Mouse (Mus musculus) midbrain, embryonic 10.5 days (tissue): ENCODE measurements around the gene Ache. TPM values are rescaled to one million over a fixed set of nuclear protein-coding genes. Genes with fewer than 3 reads are reported as not detected.
A peak's percentile ranks its signal among the peaks of the same experiment; 100 is the strongest.

Experiments
- DNase-seq: peaks from one replicate; pipeline ENCODE4 v3.0.0-alpha.2; 2017; ENCODE audit warnings: low spot score
- H3K27ac ChIP-seq: fragments of 300-500 bp; sonication (generic); replicated peaks from 2 replicates; pipeline ENCODE4 v1.5.1; 2016; ENCODE audit warnings: mild to moderate bottlenecking
- H3K27me3 ChIP-seq: fragments of 300-500 bp; sonication (generic); 2 replicates; pipeline ENCODE4 v1.6.1; 2016; ENCODE audit warnings: low read depth, mild to moderate bottlenecking; ENCODE audit not compliant: poor library complexity, severe bottlenecking
- H3K36me3 ChIP-seq: fragments of 300-500 bp; sonication (generic); 2 replicates; pipeline ENCODE4 v1.6.1; 2016; ENCODE audit warnings: mild to moderate bottlenecking, moderate library complexity
- H3K4me1 ChIP-seq: fragments of 300-500 bp; sonication (generic); 2 replicates; pipeline ENCODE4 v1.6.1; 2016
- H3K4me3 ChIP-seq: fragments of 300-500 bp; sonication (generic); 2 replicates; pipeline ENCODE4 v1.5.1; 2016; ENCODE audit warnings: mild to moderate bottlenecking, moderate library complexity
- H3K9me3 ChIP-seq: fragments of 300-500 bp; sonication (generic); replicated peaks from 2 replicates; pipeline ENCODE4 v1.6.1; 2016; ENCODE audit warnings: mild to moderate bottlenecking
- WGBS: fragments of 180-500 bp; shearing (Covaris S2); methylation state at CpG from one replicate; pipeline ENCODE4 v1.1.7; 2016; 5-methylcytosine and 5-hydroxymethylcytosine counted together
- polyA plus RNA-seq: library from polyadenylated mRNA; unstranded; fragments of >200 nt; fragmentation: Nextera tagmentation; extraction: Ambion mirVana; gene quantifications from 2 replicates; pipeline ENCODE4 v1.2.1, GENCODE M21; 2016

The Ache gene
- polyA plus RNA-seq, 1 experiment from 2014 or later, result 3.4 TPM

DNA sequence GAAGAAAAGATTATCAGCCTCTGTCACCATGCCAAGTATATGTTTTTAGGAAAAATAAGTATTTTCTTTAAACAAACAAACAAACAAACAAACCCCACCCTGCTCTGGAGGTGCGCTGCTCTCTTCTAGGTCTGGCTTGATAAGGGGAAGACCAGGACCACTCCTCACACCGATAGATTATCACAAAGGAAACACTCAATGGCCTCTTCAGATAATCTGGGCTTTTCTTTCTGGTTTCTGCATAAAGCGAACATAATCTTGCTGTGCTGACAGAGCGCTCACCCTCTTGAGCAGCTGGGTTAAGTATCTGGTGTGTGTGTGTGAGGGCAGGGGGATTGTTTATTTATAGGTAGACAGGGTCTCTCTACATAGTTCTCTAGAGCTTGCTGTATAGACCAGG is 16.3 kb downstream of the Ache start:
- no peak overlapping the region for H3K27ac ChIP-seq
- peaks cover 78% of the 10 kb centered on the region for H3K36me3 ChIP-seq
- peaks cover 41% of the 10 kb centered on the region for H3K4me1 ChIP-seq
- no peak overlapping the region for H3K4me3 ChIP-seq
- no peaks in the 10 kb centered on the region for H3K27me3 ChIP-seq
- DNase-seq, result no peak
- 91% methylated on average over 4 of the region's 4 CpGs for WGBS
- H3K9me3 ChIP-seq, result no peaks in the 10 kb centered on the region

DNA sequence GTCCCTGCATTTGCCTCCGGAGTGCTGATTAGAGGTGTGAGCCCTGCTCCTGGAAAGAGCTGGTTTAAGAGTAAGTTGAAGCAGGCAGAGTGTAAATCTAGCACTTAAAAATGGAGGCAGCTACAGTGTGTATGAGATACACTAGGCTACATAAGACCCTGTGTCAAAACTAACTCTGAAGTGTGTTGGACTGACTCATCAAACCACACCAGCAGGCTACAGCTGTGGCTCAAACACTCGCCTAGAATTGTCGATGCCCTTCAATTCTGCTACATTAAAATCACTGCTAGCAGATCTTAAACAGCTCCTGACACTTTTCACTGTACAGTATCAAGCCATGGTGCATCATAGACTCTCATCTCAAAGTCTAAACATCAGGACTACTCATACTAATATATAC is 16.8 kb downstream of the Ache start:
- no peak overlapping the region for H3K27ac ChIP-seq
- no peaks in the 10 kb centered on the region for H3K27me3 ChIP-seq
- no peak for DNase-seq
- 0 out of 2 replicates have a peak, but pooled peaks cover 5% of the 10 kb centered on the region for H3K9me3 ChIP-seq
- H3K4me1 ChIP-seq, result peaks cover 41% of the 10 kb centered on the region
- WGBS, result 90% methylated on average over 3 of the region's 3 CpGs
- H3K36me3 ChIP-seq, result peaks cover 78% of the 10 kb centered on the region
- peak overlapping the region; percentile 98; the same call in 1 of the 2 replicates for H3K4me3 ChIP-seq

DNA sequence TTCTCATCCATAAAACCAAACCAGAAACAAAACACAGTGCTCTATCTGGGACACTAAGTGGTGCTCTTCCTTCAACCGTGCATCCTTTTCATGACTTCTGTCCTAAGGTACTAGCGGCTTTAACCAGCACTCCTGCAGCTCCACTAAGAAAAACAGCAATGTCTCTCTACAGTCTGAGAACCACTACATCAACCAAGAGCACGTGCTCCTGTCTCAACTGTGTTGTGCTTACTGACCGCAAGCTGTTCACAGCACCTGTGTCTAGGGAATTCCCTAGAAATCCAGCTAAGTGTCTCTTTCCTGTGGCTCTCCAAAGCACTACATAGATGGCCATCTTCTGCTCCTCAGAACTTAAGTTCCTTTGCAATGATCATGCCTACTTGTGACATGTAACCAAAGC is 17.5 kb downstream of the Ache start:
- Histone ChIP-seq H3K4me3 (peak overlapping the region; percentile 98), H3K36me3 (peaks cover 78% of the 10 kb centered on the region), H3K27ac (peak overlapping the region; percentile 43; the same call in 1 of the 2 replicates), H3K9me3 (0 out of 2 replicates have a peak, but pooled peaks cover 5% of the 10 kb centered on the region), H3K4me1 (peaks cover 41% of the 10 kb centered on the region), H3K27me3 (no peaks in the 10 kb centered on the region)
- DNase-seq, result no peak
- 91% methylated on average over 4 of the region's 4 CpGs for WGBS

DNA sequence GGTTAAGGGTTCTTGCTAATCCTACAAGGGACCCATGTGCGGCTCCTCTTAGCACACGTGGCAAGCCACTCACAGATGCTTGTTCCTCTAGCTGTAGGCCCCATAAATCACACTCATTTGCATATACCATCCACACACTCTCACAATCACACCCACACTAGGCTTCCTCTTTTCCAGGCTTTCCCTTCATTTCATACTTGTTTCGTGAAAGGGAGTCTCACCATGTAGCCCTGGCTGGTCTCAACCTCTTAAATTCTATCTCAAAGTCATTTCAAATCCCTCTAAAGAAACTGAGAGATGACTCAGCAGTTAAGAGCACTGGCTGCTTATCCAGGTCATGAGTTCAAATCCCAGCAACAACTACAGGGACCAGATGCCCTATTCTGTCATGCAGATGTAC is 18.5 kb downstream of the Ache start:
- peak overlapping the region; percentile 97; the same call in 1 of the 2 replicates for H3K27ac ChIP-seq
- no peak for DNase-seq
- no peaks in the 10 kb centered on the region for H3K27me3 ChIP-seq
- peaks cover 78% of the 10 kb centered on the region for H3K36me3 ChIP-seq
- H3K9me3 ChIP-seq, result 0 out of 2 replicates have a peak, but pooled peaks cover 5% of the 10 kb centered on the region
- peaks cover 41% of the 10 kb centered on the region for H3K4me1 ChIP-seq
- 84% methylated on average over 3 of the region's 3 CpGs for WGBS
- peak overlapping the region; percentile 98 for H3K4me3 ChIP-seq

DNA sequence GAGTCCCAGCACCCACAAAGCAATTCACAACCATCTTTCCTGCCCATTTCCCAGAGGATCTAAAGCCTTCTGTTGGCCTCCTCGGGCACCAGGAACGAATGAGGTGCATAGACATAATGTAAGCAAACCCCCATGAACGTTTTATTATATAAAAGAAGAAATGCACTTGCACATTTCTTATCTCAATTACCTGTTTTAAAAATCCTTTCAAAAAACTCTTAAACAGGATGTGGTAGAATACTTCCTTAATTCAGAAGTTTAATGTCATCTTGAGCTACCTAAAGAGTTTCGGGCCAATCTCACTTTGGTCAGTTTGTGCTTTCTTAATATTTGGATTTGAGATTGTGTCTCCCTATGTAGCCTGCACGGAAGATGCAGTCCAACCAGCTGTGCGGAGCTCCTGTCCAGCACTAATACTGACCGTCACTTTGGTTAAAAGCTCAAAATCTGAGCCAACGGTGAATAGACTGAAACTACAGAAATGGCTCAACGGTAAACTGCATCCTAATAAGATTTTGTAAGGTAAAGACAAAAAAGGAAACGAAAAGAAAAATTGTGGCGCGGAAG is 19.2 kb downstream of the Ache start:
- Histone ChIP-seq H3K27me3 (no peaks in the 10 kb centered on the region), H3K9me3 (0 out of 2 replicates have a peak, but pooled peaks cover 5% of the 10 kb centered on the region), H3K4me3 (peak overlapping the region; percentile 98), H3K36me3 (peaks cover 78% of the 10 kb centered on the region), H3K27ac (peak overlapping the region; percentile 97), H3K4me1 (peaks cover 41% of the 10 kb centered on the region)
- WGBS, result 22% methylated on average over 12 of the region's 12 CpGs
- no peak for DNase-seq

DNA sequence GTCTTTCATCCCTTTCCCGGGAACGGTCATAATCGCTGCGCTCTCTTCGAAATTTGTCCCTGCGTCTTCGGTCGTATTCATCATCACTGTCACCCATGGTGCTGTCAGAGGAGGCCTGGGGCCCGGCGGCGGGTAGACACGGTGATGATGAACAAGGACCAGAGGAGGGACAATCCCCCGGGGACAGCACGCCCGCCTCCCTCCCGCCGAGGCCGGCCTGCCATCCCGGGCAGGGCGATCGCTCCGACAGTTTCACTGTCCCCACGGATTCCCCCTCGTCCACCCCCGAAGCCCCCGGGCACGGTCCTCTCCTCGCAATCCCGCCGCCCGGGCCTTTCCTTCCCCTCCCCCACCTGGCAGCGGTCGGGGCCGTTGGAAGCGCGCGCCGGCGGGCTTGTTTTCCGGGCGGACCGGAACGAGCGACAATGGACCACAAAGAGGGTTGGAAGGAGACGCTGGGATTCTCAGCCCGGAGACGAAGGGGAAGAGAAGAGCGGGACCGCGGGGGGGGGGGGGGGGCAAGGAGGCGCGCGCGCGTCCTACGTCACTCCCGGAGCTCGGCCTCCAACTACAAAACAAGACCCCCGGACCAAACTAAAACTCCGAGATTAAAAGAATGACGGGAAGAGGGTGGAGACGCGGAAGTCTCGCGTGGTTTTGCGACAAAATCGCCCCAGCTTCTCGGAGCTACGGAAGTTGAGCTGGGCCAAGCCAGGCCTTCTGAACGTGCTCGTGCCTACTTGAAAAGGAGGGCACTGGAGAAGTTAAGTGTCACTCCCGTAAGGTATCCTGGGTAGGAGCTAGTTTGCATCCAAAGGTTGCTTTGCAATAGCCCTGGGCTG is 20.0 kb downstream of the Ache start, which contains the start of gene Srrt:
Gene Srrt, minus strand, starts transcription at position 604 of the 842 bp plus-strand sequence.
- WGBS, result 1% methylated on average over 72 of the region's 72 CpGs
- Histone ChIP-seq H3K9me3 (0 out of 2 replicates have a peak, but pooled peaks cover 5% of the 10 kb centered on the region), H3K36me3 (peaks cover 78% of the 10 kb centered on the region), H3K4me3 (peak within 1 kb of the TSS; percentile 98), H3K4me1 (peaks cover 45% of the 10 kb centered on the region), H3K27ac (peak within 1 kb of the TSS; percentile 97), H3K27me3 (no peaks in the 10 kb centered on the region)
- DNase-seq, result peak; percentile 95

DNA sequence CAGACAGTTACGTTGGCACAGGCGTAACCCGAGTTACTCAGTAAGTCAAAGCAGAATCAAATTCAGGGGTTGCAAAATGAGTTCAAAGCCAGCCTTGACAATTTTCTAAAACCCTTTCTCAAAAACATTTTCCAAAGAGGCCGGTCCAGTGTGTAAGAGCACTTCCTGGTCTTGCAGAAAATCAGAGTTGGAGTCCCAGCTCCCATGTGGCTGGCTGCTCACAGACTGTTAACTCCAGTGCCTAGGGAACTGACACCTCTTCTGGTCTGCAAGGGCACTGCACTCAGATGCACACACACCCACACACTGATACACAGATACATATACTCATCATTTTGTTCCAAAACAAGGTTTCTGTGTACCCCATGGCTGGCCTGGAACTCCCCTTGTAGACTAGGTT is 21.0 kb downstream of the Ache start:
- Histone ChIP-seq H3K27me3 (no peaks in the 10 kb centered on the region), H3K36me3 (peaks cover 74% of the 10 kb centered on the region), H3K27ac (peak overlapping the region; percentile 97), H3K4me1 (peaks cover 56% of the 10 kb centered on the region), H3K9me3 (0 out of 2 replicates have a peak, but pooled peaks cover 5% of the 10 kb centered on the region), H3K4me3 (peak overlapping the region; percentile 98)
- DNase-seq, result no peak
- WGBS, result 94% methylated on average over 4 of the region's 4 CpGs

DNA sequence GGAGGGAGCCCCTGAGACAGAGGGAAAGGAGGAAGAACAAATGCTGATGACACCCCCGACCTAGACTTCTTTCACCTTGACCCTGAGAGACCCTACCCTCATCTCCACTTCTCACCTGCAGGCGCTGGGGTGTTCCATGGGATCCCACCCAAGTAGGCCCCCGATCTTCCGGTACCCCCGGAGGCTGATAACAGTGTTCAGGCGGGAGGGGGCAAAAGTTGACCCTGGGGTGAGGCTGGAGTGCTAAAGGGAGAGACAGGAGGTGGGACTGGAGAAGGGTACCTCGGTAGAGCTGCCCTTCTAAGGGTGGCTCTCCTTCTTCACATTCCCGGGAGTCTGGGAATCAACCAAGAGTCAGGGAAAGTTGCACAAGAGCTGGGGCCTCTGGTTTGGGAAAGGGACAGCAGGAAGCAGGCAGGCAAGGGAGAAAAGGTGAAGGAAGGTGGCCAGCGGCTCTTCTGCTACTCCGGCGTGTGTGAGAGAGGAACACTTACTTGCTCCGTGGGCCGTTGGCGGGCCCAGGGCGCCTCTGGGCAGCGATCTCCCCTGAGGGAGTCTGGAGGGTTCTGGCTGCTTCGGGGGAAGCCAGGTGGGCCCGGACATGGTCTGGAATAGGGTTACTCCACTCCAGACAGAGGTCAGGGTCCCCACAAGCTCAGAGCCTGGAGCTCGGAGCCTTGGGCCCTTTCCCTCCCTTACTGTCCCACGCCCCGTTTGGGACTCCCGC is 26.3 kb downstream of the Ache start:
- peaks cover 41% of the 10 kb centered on the region for H3K4me1 ChIP-seq
- H3K4me3 ChIP-seq, result peak overlapping the region; percentile 76
- H3K27ac ChIP-seq, result peak overlapping the region; percentile 93
- H3K27me3 ChIP-seq, result no peaks in the 10 kb centered on the region; the same call in 1 of the 2 replicates
- peak; percentile 19 for DNase-seq
- 0 out of 2 replicates have a peak, but pooled peaks cover 5% of the 10 kb centered on the region for H3K9me3 ChIP-seq
- H3K36me3 ChIP-seq, result peaks cover 53% of the 10 kb centered on the region
- WGBS, result 3% methylated on average over 22 of the region's 22 CpGs

DNA sequence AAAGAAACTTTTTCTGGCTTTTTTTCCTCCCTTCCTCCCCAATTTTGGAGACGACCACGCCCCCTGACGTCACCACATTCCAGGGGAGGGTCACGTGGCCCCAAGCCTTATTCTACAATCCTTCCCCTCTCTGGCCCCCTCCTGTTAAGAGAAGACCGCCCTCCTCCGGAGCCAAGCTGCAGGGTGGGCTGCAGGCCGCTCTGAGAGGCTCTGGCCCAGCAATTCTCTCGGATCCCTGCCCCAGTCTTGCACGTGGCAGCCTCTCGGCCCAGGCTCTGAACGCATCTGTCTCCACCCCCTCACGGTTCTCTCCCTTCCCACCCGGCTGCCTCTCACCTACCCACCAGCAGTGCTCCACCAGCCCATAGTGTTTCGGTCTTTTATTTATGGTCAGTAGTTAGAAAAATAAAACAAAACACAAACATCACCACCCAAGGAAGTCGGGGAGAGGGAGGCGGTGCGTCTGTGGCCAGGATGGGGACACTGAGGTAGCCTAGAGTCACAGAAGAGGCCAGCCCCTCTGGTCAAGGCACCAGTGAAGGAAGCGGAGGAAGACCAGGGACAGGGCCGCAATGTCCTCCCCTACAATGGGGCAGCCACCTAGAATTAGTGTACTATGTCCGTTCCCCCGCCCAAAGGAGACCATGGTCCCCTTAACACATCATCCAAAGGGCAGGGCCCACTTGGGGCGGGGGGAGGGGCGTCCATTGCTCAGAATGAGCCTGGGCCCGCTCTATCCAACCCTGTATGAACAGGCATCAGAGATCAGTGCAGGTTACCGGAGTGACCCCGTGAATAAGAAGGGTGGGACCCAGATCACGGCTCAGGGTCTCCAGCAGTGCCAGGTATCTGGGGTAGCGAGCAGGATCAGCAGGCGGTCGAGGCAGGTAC is 27.1 kb downstream of the Ache start, which contains the start of gene Trip6:
Gene Trip6, minus strand, starts transcription at position 212 of the 891 bp plus-strand sequence.
- WGBS, result 10% methylated on average over 30 of the region's 30 CpGs
- no peaks in the 10 kb centered on the region for H3K9me3 ChIP-seq
- H3K4me3 ChIP-seq, result peak within 1 kb of the TSS; percentile 76
- peaks cover 41% of the 10 kb centered on the region for H3K4me1 ChIP-seq
- peaks cover 49% of the 10 kb centered on the region for H3K36me3 ChIP-seq
- peak; percentile 93 for DNase-seq
- peak within 1 kb of the TSS; percentile 93 for H3K27ac ChIP-seq
- no peaks in the 10 kb centered on the region; the same call in 1 of the 2 replicates for H3K27me3 ChIP-seq

DNA sequence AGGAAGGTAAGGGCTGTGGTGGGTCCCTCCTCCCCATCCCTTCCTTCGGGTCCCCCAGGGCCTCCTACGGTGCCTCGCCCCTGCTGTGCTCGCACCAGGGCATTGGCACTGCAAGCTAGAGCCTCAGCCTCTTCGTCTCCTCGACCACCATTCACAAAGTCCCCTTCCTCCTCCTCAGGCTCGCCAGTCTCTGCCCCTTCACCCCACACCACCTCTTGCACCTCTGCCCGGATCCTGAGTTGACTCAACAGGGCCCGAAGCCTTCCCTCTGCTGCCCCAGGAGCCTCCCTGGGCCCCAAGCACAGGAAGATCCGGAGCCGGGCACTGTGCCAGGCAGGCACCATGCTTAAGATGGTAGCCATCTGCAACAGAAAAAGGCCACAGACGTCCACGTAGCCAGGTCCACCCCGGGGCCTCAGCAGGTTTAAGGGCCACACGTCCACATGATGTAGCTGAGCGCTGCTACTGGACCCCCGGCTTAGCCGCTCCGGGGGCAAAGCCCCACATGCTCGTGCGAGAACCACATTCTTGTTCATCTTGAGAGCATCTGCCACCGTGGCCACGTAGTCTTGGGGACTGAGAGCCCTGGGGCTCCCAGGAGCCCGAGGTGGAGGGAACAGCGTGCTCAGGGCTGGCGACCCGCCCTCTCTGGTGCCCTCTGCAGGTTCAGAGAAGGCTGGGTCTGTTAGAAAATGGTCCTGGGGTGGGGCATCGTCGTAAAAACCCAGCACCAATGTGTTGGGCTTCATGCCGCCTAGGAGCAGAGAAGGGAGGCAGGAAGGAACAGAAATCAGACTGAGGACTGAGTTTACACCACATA is 28.0 kb downstream of the Ache start:
- DNase-seq, result peak; percentile 46
- Histone ChIP-seq H3K27ac (peak overlapping the region; percentile 93), H3K4me1 (peaks cover 41% of the 10 kb centered on the region), H3K4me3 (peak overlapping the region; percentile 76; the same call in 1 of the 2 replicates), H3K27me3 (no peaks in the 10 kb centered on the region; the same call in 1 of the 2 replicates), H3K36me3 (peaks cover 49% of the 10 kb centered on the region), H3K9me3 (no peaks in the 10 kb centered on the region)
- 37% methylated on average over 30 of the region's 30 CpGs for WGBS

DNA sequence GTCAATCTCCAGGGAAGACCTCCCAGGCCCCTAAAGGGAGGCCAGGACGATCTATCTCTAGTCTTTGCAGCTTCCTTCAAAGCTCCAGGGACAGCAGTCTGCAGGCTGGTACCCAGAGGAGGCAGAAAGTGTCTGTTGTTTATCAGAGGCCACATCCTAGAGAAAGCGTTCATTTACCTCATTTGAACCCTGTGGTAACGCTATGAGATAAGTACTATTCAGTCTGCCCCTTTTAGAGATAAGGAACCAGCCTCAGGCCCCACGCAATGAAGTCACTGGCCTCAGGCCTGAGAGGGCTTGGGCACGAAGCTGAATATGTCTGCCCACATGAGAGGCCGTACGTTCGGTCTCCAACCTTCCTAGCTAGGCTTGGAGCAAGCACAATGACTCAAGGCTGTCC is 30.0 kb downstream of the Ache start:
- no peak overlapping the region for H3K27ac ChIP-seq
- H3K4me3 ChIP-seq, result no peak overlapping the region
- WGBS, result 91% methylated on average over 8 of the region's 8 CpGs
- peaks cover 48% of the 10 kb centered on the region for H3K36me3 ChIP-seq
- H3K9me3 ChIP-seq, result no peaks in the 10 kb centered on the region
- H3K27me3 ChIP-seq, result no peaks in the 10 kb centered on the region; the same call in 1 of the 2 replicates
- peaks cover 34% of the 10 kb centered on the region for H3K4me1 ChIP-seq
- no peak for DNase-seq
